Mouse (Mus musculus) embryonic fibroblast, embryonic 13.5 days (primary cell): ENCODE data around the gene 2610301B20Rik.

ENCODE experiments used
- CTCF ChIP-seq: IDR thresholded peaks from 2 replicates; pipeline ENCODE4 v1.5.1; 2011; ENCODE audit warnings: mild to moderate bottlenecking, control low read depth, low read length, moderate library complexity, borderline replicate concordance; ENCODE audit not compliant: insufficient read depth
- POLR2A ChIP-seq: IDR thresholded peaks from 2 replicates; pipeline ENCODE4 v1.6.1; 2011; ENCODE audit warnings: low read depth, mild to moderate bottlenecking, control low read depth, low read length, moderate library complexity

DNA sequence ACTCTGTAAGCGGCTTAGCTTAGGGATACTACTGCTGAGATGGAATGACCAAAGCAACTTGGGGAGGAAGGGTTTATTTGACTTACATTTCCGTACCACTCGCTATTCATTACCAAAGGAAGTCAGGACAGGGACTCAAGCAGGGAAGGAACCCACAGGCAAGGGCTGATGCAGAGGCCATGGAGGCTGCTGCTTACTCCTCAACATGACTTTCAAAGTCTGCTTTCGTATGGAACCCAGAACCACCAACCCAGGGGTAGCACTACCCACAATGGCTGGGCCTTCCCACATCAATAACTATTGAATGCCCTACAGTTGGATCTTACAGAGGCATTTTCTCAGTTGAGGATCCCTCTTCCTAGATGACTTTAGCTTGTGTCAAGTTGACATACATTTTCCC, 52.1 kb downstream of the 2610301B20Rik start:
- TF ChIP-seq POLR2A (no peak), CTCF (no peak)
